Mouse (Mus musculus) mesoderm, embryonic 11.5 days (tissue): ENCODE measurements around the gene Rheb.
"Not testable (repeated sequence)": the region's sequence is repeated elsewhere in the genome, so short reads cannot be mapped to it uniquely, and the experiment has no call there.

ENCODE experiments used
- DNase-seq: peaks from one replicate; pipeline ENCODE4 v3.0.0-alpha.2; 2012; ENCODE audit warnings: low read depth, low spot score

Rheb gene

DNA sequence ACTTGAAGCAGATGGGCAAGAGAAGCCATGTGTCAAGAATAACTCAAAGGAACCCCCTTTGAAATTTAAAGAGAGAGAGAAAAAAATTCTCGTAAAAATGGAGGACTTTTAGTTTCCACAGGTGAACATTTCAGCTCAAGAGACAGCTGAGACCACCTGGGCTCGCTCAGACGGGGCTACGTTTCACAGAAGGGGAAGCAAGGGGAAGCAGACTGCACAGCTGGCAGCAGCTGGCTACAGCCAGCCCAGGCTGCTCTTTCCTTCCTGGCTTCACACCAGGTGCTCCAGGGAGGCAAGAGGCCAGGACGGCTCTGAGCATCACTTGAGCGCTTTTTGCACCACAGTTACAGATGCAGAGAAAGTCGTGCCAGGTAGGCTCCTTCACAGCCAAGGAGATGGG, 44.6 kb downstream of the Rheb start:
- no peak for DNase-seq

- no peak for DNase-seq
These were observed 49.5 kb downstream of the Rheb start for GRCm38 (mm10) chr5:24792961-24793360.

DNA sequence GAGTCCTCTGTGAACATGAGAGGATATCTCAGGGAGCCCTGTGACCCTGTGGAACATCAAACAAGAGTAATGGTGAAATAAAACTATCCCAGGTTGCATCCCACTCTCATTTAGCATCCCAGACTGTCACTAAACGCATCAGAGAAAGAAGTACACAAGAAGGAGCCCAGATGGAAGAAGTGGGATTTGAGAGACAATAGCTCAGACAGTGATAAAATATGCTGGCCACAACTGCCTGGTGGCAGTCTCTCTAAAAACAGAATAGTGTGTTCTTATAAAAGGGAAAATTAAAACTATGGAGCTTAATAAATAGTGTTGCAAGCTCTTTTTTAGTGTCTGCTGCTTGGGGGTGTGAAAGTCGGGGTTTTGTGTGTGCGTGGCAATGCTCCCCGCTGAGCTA, 59.5 kb downstream of the Rheb start:
- DNase-seq, result no peak

DNA sequence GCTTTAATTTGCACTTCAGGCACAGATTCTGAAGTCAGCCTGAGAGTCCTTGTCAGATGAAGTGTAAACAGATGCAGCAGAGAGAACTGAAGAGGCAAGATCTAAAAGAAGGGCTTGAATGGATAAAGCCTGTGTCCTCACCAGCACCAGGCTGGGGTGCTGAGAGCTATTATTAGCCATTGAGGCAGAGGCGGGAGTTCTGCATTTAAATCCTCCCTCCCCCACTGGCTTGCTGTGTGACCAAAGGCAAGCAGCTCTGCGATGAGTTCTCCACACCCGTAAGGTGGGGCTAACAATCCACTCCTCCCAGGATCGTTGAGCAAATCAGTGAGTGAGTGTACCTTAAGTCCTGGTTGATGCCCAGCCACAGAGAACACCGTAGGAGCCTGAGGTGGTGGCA, 61.4 kb downstream of the Rheb start:
- DNase-seq, result no peak

DNA sequence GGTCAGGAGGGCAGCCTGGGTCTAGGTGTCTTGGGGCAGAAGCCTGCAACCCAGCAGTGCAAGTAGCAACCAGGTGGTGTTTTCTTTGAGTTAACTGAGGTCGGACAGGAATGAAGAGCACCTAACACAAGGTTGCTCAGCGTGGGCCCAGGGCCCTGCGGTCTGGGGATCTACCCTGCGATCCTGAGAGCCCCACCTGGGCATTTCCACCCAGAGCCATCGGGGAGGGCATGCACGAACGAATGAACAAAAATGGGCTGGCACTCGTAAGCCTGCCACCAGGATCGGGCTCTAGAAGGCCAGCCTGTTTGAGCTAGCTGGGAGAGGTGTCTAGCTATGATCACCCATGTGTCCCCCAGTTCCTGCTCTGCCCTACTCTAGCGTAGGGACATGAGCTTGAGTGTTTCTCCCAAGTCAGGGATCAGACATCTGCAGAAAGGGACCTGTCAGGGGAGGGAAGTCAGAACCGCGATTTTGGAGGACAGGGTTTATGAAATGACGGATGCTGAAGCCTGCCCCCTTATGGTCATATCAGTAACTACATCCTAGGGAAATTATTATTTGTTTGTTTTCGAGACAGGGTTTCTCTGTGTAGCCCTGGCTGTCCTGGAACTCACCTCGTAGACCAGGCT, 62.4 kb downstream of the Rheb start:
- DNase-seq, result peak; percentile 51

- no peak for DNase-seq
These were observed 63.1 kb downstream of the Rheb start for GRCm38 (mm10) chr5:24779321-24779720.

DNA sequence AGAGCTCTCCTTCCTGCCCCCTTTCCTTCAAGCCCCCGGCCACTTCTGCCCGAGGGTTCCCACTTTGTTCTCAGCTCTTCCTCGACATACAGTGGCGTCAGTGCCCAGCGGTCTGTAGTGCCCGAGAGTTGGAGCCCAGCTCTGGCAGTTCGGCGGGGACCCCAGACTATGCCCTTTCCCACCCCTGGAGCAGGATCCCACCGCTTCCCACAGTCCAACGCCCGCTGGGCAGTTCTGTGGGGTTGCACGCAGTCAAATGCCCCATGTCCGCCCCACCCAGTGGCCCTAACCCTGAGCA, 63.6 kb downstream of the Rheb start:
- DNase-seq, result no peak

GRCm38 (mm10) chr5:24778082-24778842, 64.2 kb downstream of the Rheb start:
- DNase-seq, result peak; percentile 43

DNA sequence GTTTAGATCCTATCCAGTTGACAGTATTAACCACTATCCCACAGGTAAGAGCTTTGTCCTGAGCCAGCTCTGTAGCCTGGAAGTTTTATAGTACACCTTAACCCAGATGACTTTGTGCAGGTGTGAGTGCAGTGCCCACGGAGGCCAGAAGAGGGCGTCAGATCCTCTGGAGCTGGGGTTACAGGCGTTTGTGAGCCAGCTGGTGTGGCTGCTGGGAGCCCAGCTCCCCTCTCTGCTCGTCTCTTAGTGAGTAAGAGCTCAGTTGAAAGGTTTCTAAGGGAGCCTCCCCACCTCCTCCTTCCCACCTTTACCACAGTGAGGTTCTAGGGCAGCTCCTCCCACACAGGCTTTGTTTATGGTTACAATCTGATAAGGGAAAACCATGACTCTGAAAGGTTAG, 65.7 kb downstream of the Rheb start:
- DNase-seq, result no peak

DNA sequence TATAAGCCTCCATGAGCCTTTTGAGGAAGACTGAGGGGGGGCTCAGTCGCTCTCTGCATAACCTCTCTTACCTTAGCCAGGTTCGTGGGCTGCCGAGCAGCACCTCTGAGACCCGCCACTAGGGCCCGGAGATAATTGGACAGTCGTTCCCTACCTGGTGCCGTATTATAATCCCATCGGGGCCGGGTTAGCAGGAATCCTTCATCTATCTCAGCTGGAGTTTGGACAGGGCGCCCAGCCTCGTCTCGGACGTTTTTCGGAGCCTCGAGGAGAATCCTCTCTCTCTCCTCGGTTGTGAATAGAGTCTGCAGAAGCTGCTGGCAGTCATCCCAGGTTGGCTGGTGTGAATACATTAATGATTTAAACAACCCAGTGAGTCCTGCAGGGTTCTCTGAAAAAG, 67.9 kb downstream of the Rheb start:
- DNase-seq, result not testable (repeated sequence)

DNA sequence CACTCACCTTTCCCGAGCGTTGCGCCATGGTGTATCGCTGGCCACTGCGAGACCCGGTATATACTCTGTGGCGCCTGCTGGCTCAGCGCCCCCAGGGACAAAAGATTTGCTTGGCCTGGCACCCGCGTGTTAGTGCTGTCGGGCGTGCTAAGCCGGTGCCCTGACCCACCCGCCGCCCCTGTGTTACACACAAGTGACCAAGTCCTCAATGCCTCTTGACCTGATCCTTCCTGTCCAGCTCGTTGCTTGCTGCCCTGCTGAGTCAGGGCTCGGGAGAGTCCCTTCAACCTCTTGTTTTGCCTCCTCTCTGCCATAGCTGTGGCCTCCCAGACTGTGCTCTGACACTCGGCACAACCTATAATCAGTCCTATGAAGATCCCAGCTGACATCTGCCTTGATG, 84.6 kb downstream of the Rheb start, which contains the start of gene Crygn:
Gene Crygn (minus strand): TSS at position 193 of the 400 bp plus-strand sequence.
- DNase-seq, result no peak

DNA sequence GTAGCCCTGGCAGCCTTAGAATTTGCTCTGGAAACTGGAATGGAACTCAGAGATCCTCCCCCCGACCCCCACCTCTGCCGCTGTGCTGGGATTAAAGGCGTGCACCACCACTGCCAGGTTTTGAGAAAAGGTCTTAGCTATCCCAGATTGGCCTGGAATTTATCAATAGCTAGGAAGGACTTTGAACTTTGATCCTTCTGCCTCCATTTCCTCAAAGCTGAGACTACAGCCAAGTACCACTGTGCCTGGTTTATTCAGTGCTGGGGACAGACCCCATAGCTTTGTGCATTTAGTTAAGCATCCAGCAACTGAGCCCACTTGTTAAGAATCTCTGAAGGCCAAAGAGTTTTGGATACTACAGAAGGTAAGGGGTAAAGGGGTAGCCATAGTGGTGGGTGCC, 85.5 kb downstream of the Rheb start:
- DNase-seq, result no peak
